ENCODE assay signal across 32 mouse cellular contexts in genomic region chr7:44596996-44597538, GRCm38 (mm10). TPM values are rescaled to one million over a fixed set of nuclear protein-coding genes. Genes with fewer than 3 reads are reported as not detected.
DNase-seq lines count a peak whose midpoint lies in the region; ATAC-seq and TF ChIP-seq lines count a peak whose summit lies in the region.
"Had no signal": no experiment of that assay in that cellular context is flagged by ENCODE, and none has a peak within 500 bp of the region (broad histone marks: within the 10 kb centered on the region; RNA-seq: fewer than 3 reads in every experiment).

No protein-coding gene starts in this region.

- TF ChIP-seq CTCF in cerebellum, adult 2 months (IDR thresholded peaks at IDR 0.05; ENCODE audit: borderline replicate concordance, insufficient read depth, low read depth, low read length), result no peak

- peak; percentile 44 for DNase-seq in cerebellum, adult 2 months
- DNase-seq in cerebellum, adult 11 months, result no peak
- DNase-seq in midbrain, embryonic 10.5 days (ENCODE audit: low spot score), result no peak
- DNase-seq in ZHBTc4 (ENCODE audit: low read depth, low spot score), result peak; percentile 58
- DNase-seq in left cerebral cortex, postnatal 4 days, result no peak
- DNase-seq: adrenal gland, adult 2 months; adrenal gland, postnatal 36 days; forebrain, postnatal 0 days; gastrocnemius, postnatal 10 days; heart, postnatal 14 days; kidney, adult 2 months; kidney, postnatal 36 days; layer of hippocampus, postnatal 36 days; lung, adult 2 months; lung, postnatal 10 days; retina, postnatal 1 day; right cerebral cortex, postnatal 25 days; thymus, postnatal 14 days had no signal

- no peaks in the 10 kb centered on the region for H3K27me3 ChIP-seq in cerebellum, adult 2 months (ENCODE audit: control insufficient read depth, insufficient read depth, low read length)
- H3K27me3 ChIP-seq in midbrain, embryonic 10.5 days (ENCODE audit: low read depth, poor library complexity, severe bottlenecking), result peaks cover 37% of the 10 kb centered on the region
- peaks cover 15% of the 10 kb centered on the region for H3K27me3 ChIP-seq in midbrain, embryonic 15.5 days (replicated peaks)

- no peak for ATAC-seq in midbrain, embryonic 15.5 days (replicated peaks)
- no peak for ATAC-seq in inflammation-experienced regulatory T-cells, adult 6 months
- ATAC-seq: activated CD4-positive, CD25-positive, alpha-beta regulatory T cell, adult 4 months; forebrain, postnatal 0 days had no signal

- H3K4me1 ChIP-seq in cerebellum, adult 2 months (ENCODE audit: control insufficient read depth, insufficient read depth, low read length), result peaks cover 60% of the 10 kb centered on the region
- H3K4me1 ChIP-seq in midbrain, embryonic 10.5 days, result peaks cover 50% of the 10 kb centered on the region
- H3K4me1 ChIP-seq in midbrain, embryonic 15.5 days, result peaks cover 31% of the 10 kb centered on the region

- H3K4me2 ChIP-seq in midbrain, embryonic 15.5 days, result no peak overlapping the region
- H3K4me2 ChIP-seq: embryonic facial prominence, embryonic 15.5 days; forebrain, embryonic 12.5 days; hindbrain, embryonic 15.5 days; limb, embryonic 15.5 days; neural tube, embryonic 15.5 days had no signal

- 42% methylated on average over 5 of the region's 5 CpGs for WGBS in cerebellum, adult 2 months
- WGBS in midbrain, embryonic 10.5 days, result 62% methylated on average over 5 of the region's 5 CpGs
- 75% methylated on average over 5 of the region's 5 CpGs for WGBS in midbrain, embryonic 15.5 days

- no peaks in the 10 kb centered on the region for H3K9me3 ChIP-seq in midbrain, embryonic 10.5 days (replicated peaks)
- H3K9me3 ChIP-seq in midbrain, embryonic 15.5 days, result no peaks in the 10 kb centered on the region
- H3K9me3 ChIP-seq: embryonic facial prominence, embryonic 10.5 days; embryonic facial prominence, embryonic 15.5 days; forebrain, embryonic 12.5 days; hindbrain, embryonic 10.5 days; hindbrain, embryonic 15.5 days; limb, embryonic 10.5 days; limb, embryonic 15.5 days; neural tube, embryonic 15.5 days had no signal

- peaks cover 14% of the 10 kb centered on the region for H3K36me3 ChIP-seq in midbrain, embryonic 10.5 days
- peaks cover 5% of the 10 kb centered on the region; the same call in 1 of the 2 replicates for H3K36me3 ChIP-seq in midbrain, embryonic 15.5 days (replicated peaks)
- H3K36me3 ChIP-seq: embryonic facial prominence, embryonic 15.5 days; forebrain, embryonic 12.5 days; limb, embryonic 10.5 days; limb, embryonic 15.5 days had no signal

- intact Hi-C loops in left cerebral cortex, postnatal 4 days (cut with DNase I), result no loop called here

- H3K9ac ChIP-seq in midbrain, embryonic 15.5 days, result no peak overlapping the region
- H3K9ac ChIP-seq: embryonic facial prominence, embryonic 15.5 days; forebrain, embryonic 12.5 days; forebrain, postnatal 0 days; hindbrain, embryonic 15.5 days; limb, embryonic 15.5 days; liver, embryonic 14.5 days; neural tube, embryonic 15.5 days had no signal

- no peak overlapping the region for H3K27ac ChIP-seq in cerebellum, adult 2 months (ENCODE audit: insufficient read depth, low read length)
- 0 out of 2 replicates have a peak overlapping the region, but pooled peaks have one; percentile 55 for H3K27ac ChIP-seq in midbrain, embryonic 10.5 days (replicated peaks)
- no peak overlapping the region for H3K27ac ChIP-seq in midbrain, embryonic 15.5 days
- H3K27ac ChIP-seq: embryonic facial prominence, embryonic 10.5 days; embryonic facial prominence, embryonic 15.5 days; forebrain, embryonic 12.5 days; hindbrain, embryonic 10.5 days; hindbrain, embryonic 15.5 days; limb, embryonic 10.5 days; limb, embryonic 15.5 days; liver, embryonic 14.5 days; macrophage; neural tube, embryonic 15.5 days had no signal

- TF ChIP-seq POLR2A in cerebellum, adult 2 months (IDR thresholded peaks at IDR 0.05; ENCODE audit: borderline replicate concordance, insufficient read depth, low read length), result 0 out of 2 replicates have a peak, but pooled peaks have one; percentile 11

- H3K4me3 ChIP-seq in cerebellum, adult 2 months (replicated peaks; ENCODE audit: insufficient read depth, low read depth, low read length), result no peak overlapping the region
- no peak overlapping the region for H3K4me3 ChIP-seq in midbrain, embryonic 10.5 days
- no peak overlapping the region for H3K4me3 ChIP-seq in midbrain, embryonic 15.5 days
- H3K4me3 ChIP-seq: embryonic facial prominence, embryonic 10.5 days; embryonic facial prominence, embryonic 15.5 days; forebrain, embryonic 12.5 days; hindbrain, embryonic 10.5 days; hindbrain, embryonic 15.5 days; limb, embryonic 10.5 days; limb, embryonic 15.5 days; neural tube, embryonic 15.5 days had no signal

RNA-seq across cellular contexts. Expression of gene Kcnc3, which starts 6.6 kb away (rescaled TPM):
- polyA plus RNA-seq in cerebellum, adult 2 months (2012; rRNA removed), result 368 and 423 TPM in 2 replicates
- polyA plus RNA-seq in midbrain, embryonic 10.5 days (2016; fragmentation: Nextera tagmentation; extraction: Ambion mirVana), result 1.1 and 1.2 TPM in 2 replicates
- polyA plus RNA-seq in midbrain, embryonic 15.5 days (2015; fragmentation: Nextera tagmentation; extraction: Ambion mirVana), result 5.8 and 8.0 TPM in 2 replicates
- polyA plus RNA-seq in inflammation-experienced regulatory T-cells, adult 6 months (2017; shearing (Covaris generic)), result not detected
- 10 to 100 TPM; 31.0 to 33.0 TPM for total RNA-seq in left cerebral cortex, postnatal 4 days (2021)
- polyA plus RNA-seq: activated CD4-positive, CD25-positive, alpha-beta regulatory T cell, adult 4 months; heart, embryonic 14.5 days had no signal

RNA-seq across cellular contexts. Expression of gene Napsa, which starts 24.9 kb away (rescaled TPM):
- polyA plus RNA-seq in cerebellum, adult 2 months (2012; rRNA removed), result 0.26 and 0.43 TPM in 2 replicates
- polyA plus RNA-seq in midbrain, embryonic 10.5 days (2016; fragmentation: Nextera tagmentation; extraction: Ambion mirVana), result 0.36 and 0.42 TPM in 2 replicates
- 1.1 and 1.4 TPM in 2 replicates for polyA plus RNA-seq in midbrain, embryonic 15.5 days (2015; fragmentation: Nextera tagmentation; extraction: Ambion mirVana)
- 1 to 10 TPM; 1.3 to 7.7 (median 3.2) TPM for polyA plus RNA-seq in inflammation-experienced regulatory T-cells, adult 6 months (2017; shearing (Covaris generic))
- under 1 TPM in 1 of 2 experiments, not detected in 1; 0.30 TPM for total RNA-seq in left cerebral cortex, postnatal 4 days (2021)

RNA-seq across cellular contexts. Expression of gene Nr1h2, which starts 43.3 kb away (rescaled TPM):
- 106 and 109 TPM in 2 replicates for polyA plus RNA-seq in cerebellum, adult 2 months (2012; rRNA removed)
- 82.8 and 84.2 TPM in 2 replicates for polyA plus RNA-seq in midbrain, embryonic 10.5 days (2016; fragmentation: Nextera tagmentation; extraction: Ambion mirVana)
- 61.1 and 66.6 TPM in 2 replicates for polyA plus RNA-seq in midbrain, embryonic 15.5 days (2015; fragmentation: Nextera tagmentation; extraction: Ambion mirVana)
- 10 to 100 TPM; 43.0 to 52.2 (median 49.9) TPM for polyA plus RNA-seq in inflammation-experienced regulatory T-cells, adult 6 months (2017; shearing (Covaris generic))
- total RNA-seq in left cerebral cortex, postnatal 4 days (2021), result 10 to 100 TPM; 44.4 to 55.0 TPM

RNA-seq across cellular contexts. Expression of gene Pold1, which starts 48.4 kb away (rescaled TPM):
- 21.6 and 25.1 TPM in 2 replicates for polyA plus RNA-seq in cerebellum, adult 2 months (2012; rRNA removed)
- polyA plus RNA-seq in midbrain, embryonic 10.5 days (2016; fragmentation: Nextera tagmentation; extraction: Ambion mirVana), result 168 and 179 TPM in 2 replicates
- polyA plus RNA-seq in midbrain, embryonic 15.5 days (2015; fragmentation: Nextera tagmentation; extraction: Ambion mirVana), result 23.8 and 25.3 TPM in 2 replicates
- polyA plus RNA-seq in inflammation-experienced regulatory T-cells, adult 6 months (2017; shearing (Covaris generic)), result 10 to 100 TPM; 21.0 to 32.4 (median 21.4) TPM
- 10 to 100 TPM; 13.6 to 14.4 TPM for total RNA-seq in left cerebral cortex, postnatal 4 days (2021)

Comparison
In these comparisons a context has a peak if more than half of its experiments do, and no peak if none do; other contexts are left out.
1. DNase-seq: peak in cerebellum, adult 2 months (2 of 2) and ZHBTc4 (single experiment); none in cerebellum, adult 11 months (single experiment), midbrain, embryonic 10.5 days (single experiment) and left cerebral cortex, postnatal 4 days (single experiment).
2. RNA of gene Kcnc3, which starts 6.6 kb away (polyA plus RNA-seq): 368 to 423 TPM in cerebellum, adult 2 months; 5.8 to 8.0 TPM in midbrain, embryonic 15.5 days, 1.1 to 1.2 TPM in midbrain, embryonic 10.5 days and not detected in inflammation-experienced regulatory T-cells, adult 6 months; every median in the first group is over 10 times any median in the second.